Mouse (Mus musculus) kidney, embryonic 14.5 days (tissue): ENCODE measurements around the gene Ints14. TPM values are rescaled to one million over a fixed set of nuclear protein-coding genes. Genes with fewer than 3 reads are reported as not detected.

Experiments used
- ATAC-seq: fragments of 200-750 bp; cut with Nextera tagmentation; 2 replicates; pipeline ENCODE4 v1.8.0; 2017; ENCODE audit warnings: moderate number of reproducible peaks, mild to moderate bottlenecking, moderate TSS enrichment, moderate library complexity; ENCODE audit not compliant: low FRiP score, low TSS enrichment
- H3K27ac ChIP-seq: fragments of 300-500 bp; sonication (generic); 2 replicates; pipeline ENCODE4 v1.5.1; 2014; ENCODE audit warnings: low read depth, mild to moderate bottlenecking, low read length, moderate library complexity, mixed read lengths
- H3K27me3 ChIP-seq: fragments of 300-500 bp; sonication (generic); 2 replicates; pipeline ENCODE4 v1.6.1; 2014; ENCODE audit warnings: mild to moderate bottlenecking, low read length; ENCODE audit not compliant: control insufficient read depth, insufficient read depth
- H3K36me3 ChIP-seq: fragments of 300-500 bp; sonication (generic); 2 replicates; pipeline ENCODE4 v1.6.1; 2014; ENCODE audit warnings: low read length, mixed read lengths; ENCODE audit not compliant: control insufficient read depth, insufficient read depth
- H3K4me1 ChIP-seq: fragments of 300-500 bp; sonication (generic); 2 replicates; pipeline ENCODE4 v1.6.1; 2014; ENCODE audit warnings: low read length, mixed read lengths; ENCODE audit not compliant: control insufficient read depth, insufficient read depth
- H3K4me2 ChIP-seq: fragments of 300-500 bp; sonication (generic); replicated peaks from 2 replicates; pipeline ENCODE4 v1.6.1; 2014; ENCODE audit warnings: low read depth, mild to moderate bottlenecking, low read length
- H3K4me3 ChIP-seq: fragments of 300-500 bp; sonication (generic); 2 replicates; pipeline ENCODE4 v1.5.1; 2014; ENCODE audit warnings: mild to moderate bottlenecking, low read length
- H3K9ac ChIP-seq: fragments of 300-500 bp; sonication (generic); 2 replicates; pipeline ENCODE4 v1.6.1; 2014; ENCODE audit warnings: low read depth, mild to moderate bottlenecking, low read length, moderate library complexity
- H3K9me3 ChIP-seq: fragments of 300-500 bp; sonication (generic); 2 replicates; pipeline ENCODE4 v1.6.1; 2016; ENCODE audit warnings: low read length; ENCODE audit not compliant: control insufficient read depth
- WGBS: fragments of 180-500 bp; shearing (Covaris S2); extraction: QIAGEN DNeasy Blood & Tissue Kit; methylation state at CpG from one replicate; pipeline ENCODE4 v1.1.7; 2014; 5-methylcytosine and 5-hydroxymethylcytosine counted together
- polyA plus RNA-seq: library from polyadenylated mRNA; unstranded; fragments of >200 nt; fragmentation: Nextera tagmentation; extraction: Ambion mirVana; gene quantifications from 2 replicates; pipeline ENCODE4 v1.2.1, GENCODE M21; 2014

Ints14 gene
- polyA plus RNA-seq, 1 experiment from 2014 or later = 71.6 TPM

DNA sequence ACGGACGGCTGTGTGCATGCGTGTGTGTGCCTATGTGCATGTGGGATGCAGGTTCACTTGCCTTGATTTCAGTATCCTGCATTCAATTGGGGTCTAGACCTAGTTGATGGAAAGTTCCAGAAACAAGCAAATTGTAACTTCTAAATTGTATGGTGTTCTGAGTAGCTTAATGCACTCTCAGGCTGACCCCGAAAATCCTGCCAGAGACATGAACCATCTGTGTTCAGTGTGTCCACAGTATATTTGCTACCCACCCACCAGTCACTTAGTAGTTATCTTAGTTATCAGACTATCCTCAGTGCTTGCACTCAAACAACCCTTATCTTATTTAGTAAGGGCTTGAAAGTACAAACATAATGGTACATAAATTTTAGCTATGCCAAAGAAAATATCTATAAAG lies 19.1 kb upstream of the Ints14 start:
- Histone ChIP-seq H3K27ac (no peak overlapping the region), H3K9ac (no peak overlapping the region)

DNA sequence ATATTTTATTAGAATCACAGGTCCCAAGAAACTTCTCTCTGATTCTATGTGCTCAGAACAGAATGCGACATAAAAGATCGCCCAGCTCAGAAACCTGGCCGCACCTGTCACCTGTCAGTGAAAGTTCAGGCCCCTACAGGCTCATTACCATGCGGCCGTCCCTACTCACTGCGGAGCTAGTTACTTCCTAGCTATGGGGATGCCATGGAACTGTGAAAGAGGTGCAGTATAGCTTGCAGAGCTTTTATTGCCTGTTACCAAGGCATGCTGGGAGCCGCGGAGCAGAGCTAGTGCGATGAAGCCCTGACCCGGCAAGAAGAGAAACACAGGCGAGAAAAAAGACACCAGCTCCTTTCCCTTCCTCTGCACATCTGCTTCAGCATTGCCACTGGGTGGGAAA lies 16.7 kb upstream of the Ints14 start:
- WGBS = 8% methylated on average over 11 of the region's 11 CpGs
- Histone ChIP-seq H3K27me3 (no peaks in the 10 kb centered on the region), H3K4me3 (no peak overlapping the region)

More for the DNA sequence above, 19.1 kb upstream of the Ints14 start:
- H3K4me2 ChIP-seq = no peak overlapping the region
- 86% methylated on average over 4 of the region's 4 CpGs for WGBS
- ATAC-seq = no peak
- peaks cover 19% of the 10 kb centered on the region for H3K4me1 ChIP-seq
- no peaks in the 10 kb centered on the region for H3K36me3 ChIP-seq
- no peaks in the 10 kb centered on the region for H3K9me3 ChIP-seq
- no peaks in the 10 kb centered on the region for H3K27me3 ChIP-seq
- H3K4me3 ChIP-seq = no peak overlapping the region

GRCm38 (mm10) chr9:64947483-64948095 lies 13.1 kb upstream of the Ints14 start:
- 91% methylated on average over 9 of the region's 9 CpGs for WGBS
- Histone ChIP-seq H3K9ac (no peak overlapping the region), H3K27me3 (no peaks in the 10 kb centered on the region; the same call in 1 of the 2 replicates), H3K9me3 (no peaks in the 10 kb centered on the region), H3K4me2 (no peak overlapping the region), H3K4me3 (no peak overlapping the region), H3K4me1 (peaks cover 16% of the 10 kb centered on the region; the same call in 1 of the 2 replicates), H3K36me3 (no peaks in the 10 kb centered on the region), H3K27ac (no peak overlapping the region)
- no peak for ATAC-seq

More for the DNA sequence above, 16.7 kb upstream of the Ints14 start:
- H3K4me1 ChIP-seq = peaks cover 19% of the 10 kb centered on the region
- H3K9me3 ChIP-seq = no peaks in the 10 kb centered on the region
- H3K27ac ChIP-seq = no peak overlapping the region
- no peak for ATAC-seq
- no peak overlapping the region for H3K9ac ChIP-seq
- H3K4me2 ChIP-seq = peak overlapping the region; percentile 19; the same call in 1 of the 2 replicates
- H3K36me3 ChIP-seq = no peaks in the 10 kb centered on the region

- no peak within 1 kb of the TSS for H3K27ac ChIP-seq
- peaks cover 3% of the 10 kb centered on the region; the same call in 1 of the 2 replicates for H3K4me1 ChIP-seq
- no peak within 1 kb of the TSS for H3K4me3 ChIP-seq
- no peak within 1 kb of the TSS for H3K4me2 ChIP-seq
- no peaks in the 10 kb centered on the region for H3K36me3 ChIP-seq
- no peaks in the 10 kb centered on the region for H3K9me3 ChIP-seq
- H3K27me3 ChIP-seq = no peaks in the 10 kb centered on the region; the same call in 1 of the 2 replicates
- no peak; the same call in 1 of the 2 replicates for ATAC-seq
- no peak within 1 kb of the TSS for H3K9ac ChIP-seq
- 34% methylated on average over 11 of the region's 11 CpGs for WGBS
These were observed 9.5 kb upstream of the Ints14 start, which contains the start of gene Slc24a1 for GRCm38 (mm10) chr9:64951161-64951657. Gene Slc24a1, minus strand, starts transcription at chr9:64951607.

- H3K4me2 ChIP-seq = no peak overlapping the region
- 15% methylated on average over 5 of the region's 5 CpGs for WGBS
- no peaks in the 10 kb centered on the region for H3K36me3 ChIP-seq
- no peaks in the 10 kb centered on the region for H3K4me1 ChIP-seq
- H3K27ac ChIP-seq = no peak overlapping the region
- no peak overlapping the region for H3K4me3 ChIP-seq
- no peak for ATAC-seq
- H3K9me3 ChIP-seq = no peaks in the 10 kb centered on the region
- no peak overlapping the region for H3K9ac ChIP-seq
- no peaks in the 10 kb centered on the region; the same call in 1 of the 2 replicates for H3K27me3 ChIP-seq
These were observed 8.7 kb upstream of the Ints14 start for GRCm38 (mm10) chr9:64952055-64952454.

DNA sequence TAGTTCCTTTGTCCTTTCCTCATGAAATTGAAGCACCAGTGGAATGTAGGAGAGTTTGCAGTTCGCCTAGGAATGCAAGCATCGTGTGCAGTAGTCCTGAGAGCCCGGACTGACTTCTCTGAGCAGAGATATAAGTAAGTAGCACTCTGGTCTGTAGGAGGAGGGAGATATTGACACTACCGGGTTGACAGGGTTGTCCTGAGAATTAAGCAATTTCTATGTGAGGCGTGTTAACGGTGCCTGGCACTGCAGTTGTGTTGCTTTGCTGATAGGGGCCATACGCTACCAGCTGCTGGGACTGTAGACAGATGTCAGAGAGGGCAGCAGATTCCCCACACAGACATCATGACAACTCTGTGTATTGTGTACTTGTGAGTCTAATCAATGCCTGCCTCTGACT lies 7.5 kb upstream of the Ints14 start:
- H3K4me3 ChIP-seq = no peak overlapping the region
- H3K9me3 ChIP-seq = no peaks in the 10 kb centered on the region
- no peak overlapping the region for H3K9ac ChIP-seq
- no peak overlapping the region for H3K4me2 ChIP-seq
- no peaks in the 10 kb centered on the region for H3K36me3 ChIP-seq
- H3K27me3 ChIP-seq = no peaks in the 10 kb centered on the region; the same call in 1 of the 2 replicates
- no peaks in the 10 kb centered on the region for H3K4me1 ChIP-seq
- 81% methylated on average over 7 of the region's 7 CpGs for WGBS
- ATAC-seq = no peak
- no peak overlapping the region for H3K27ac ChIP-seq

DNA sequence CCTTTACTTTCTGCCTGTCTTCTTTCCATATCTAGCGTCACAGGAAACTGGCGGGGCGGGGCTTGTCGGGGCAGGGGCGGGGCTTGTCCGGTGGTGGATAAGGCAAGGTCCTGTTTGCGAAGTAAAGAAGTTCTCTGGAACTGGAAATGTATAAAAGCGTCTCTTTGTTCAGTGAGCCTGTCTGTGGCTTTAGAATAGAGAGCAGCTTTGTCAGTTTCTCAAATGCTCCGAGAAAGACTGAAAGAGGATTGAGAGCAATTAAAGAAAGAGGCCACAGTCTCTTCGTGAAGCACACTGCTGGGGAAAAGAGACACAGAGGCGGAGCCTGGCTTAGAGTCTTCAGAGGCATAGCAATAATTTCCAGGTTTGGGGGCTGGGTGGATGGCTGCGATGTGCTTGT lies 4.4 kb upstream of the Ints14 start:
- Histone ChIP-seq H3K36me3 (no peaks in the 10 kb centered on the region), H3K4me2 (0 out of 2 replicates have a peak overlapping the region, but pooled peaks have one; percentile 11), H3K9me3 (no peaks in the 10 kb centered on the region), H3K27ac (no peak overlapping the region), H3K4me1 (0 out of 2 replicates have a peak, but pooled peaks cover 3% of the 10 kb centered on the region), H3K27me3 (no peaks in the 10 kb centered on the region), H3K4me3 (no peak overlapping the region), H3K9ac (no peak overlapping the region)
- ATAC-seq = no peak
- WGBS = 33% methylated on average over 12 of the region's 12 CpGs

DNA sequence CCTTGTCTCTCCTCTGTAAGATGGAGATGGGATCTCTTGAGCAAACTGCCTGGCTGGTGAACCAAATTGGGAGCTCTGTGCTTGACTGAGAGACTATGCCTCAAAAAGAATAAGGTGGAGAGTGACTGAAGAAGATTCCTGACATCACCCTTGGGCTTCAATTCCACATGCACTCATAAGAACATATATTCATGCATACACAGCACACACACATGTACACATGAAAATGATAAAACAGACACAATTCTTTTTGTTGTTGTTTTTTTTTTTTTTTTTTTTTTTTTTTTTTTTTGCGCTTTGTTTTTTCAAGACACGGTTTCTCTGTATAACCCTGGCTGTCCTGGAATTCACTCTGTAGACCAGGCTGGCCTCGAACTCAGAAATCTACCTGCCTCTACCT lies 3.4 kb upstream of the Ints14 start:
- Histone ChIP-seq H3K4me2 (no peak overlapping the region), H3K36me3 (peaks cover under 1% of the 10 kb centered on the region; the same call in 1 of the 2 replicates), H3K9me3 (no peaks in the 10 kb centered on the region), H3K27me3 (no peaks in the 10 kb centered on the region), H3K4me1 (peaks cover 8% of the 10 kb centered on the region), H3K9ac (no peak overlapping the region), H3K27ac (no peak overlapping the region), H3K4me3 (no peak overlapping the region)
- 83% methylated on average over 3 of the region's 3 CpGs for WGBS
- ATAC-seq = no peak

DNA sequence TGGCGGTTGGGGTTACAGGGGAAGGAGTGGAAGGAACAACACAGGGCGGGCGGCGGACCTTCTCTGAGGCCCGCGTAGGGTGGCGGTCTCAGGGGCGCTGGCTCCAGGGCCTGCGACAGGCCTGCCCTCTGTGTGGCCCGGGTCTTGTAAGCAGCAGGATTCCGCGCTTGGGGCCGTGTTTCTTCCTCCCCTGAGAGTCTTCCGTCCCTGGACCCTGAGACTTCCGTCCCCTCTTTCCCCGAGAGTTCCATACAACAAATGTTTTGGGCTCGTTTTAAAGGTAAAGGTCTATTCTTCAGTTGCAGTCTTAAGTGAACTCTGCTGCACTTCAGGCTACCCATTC lies 244 bp downstream of the Ints14 start:
- peak; percentile 82; the same call in 1 of the 2 replicates for ATAC-seq
- Histone ChIP-seq H3K9me3 (no peaks in the 10 kb centered on the region), H3K36me3 (peaks cover 26% of the 10 kb centered on the region), H3K4me1 (peaks cover 8% of the 10 kb centered on the region), H3K9ac (peak overlapping the region; percentile 93), H3K27me3 (no peaks in the 10 kb centered on the region), H3K4me2 (peak overlapping the region; percentile 81), H3K27ac (peak overlapping the region; percentile 89), H3K4me3 (peak overlapping the region; percentile 82)
- under 1% methylated on average over 17 of the region's 17 CpGs for WGBS
